Mouse (Mus musculus) heart, embryonic 14.5 days (tissue): ENCODE data around the gene Rpn1. TPM values are rescaled to one million over a fixed set of nuclear protein-coding genes. Genes with fewer than 3 reads are reported as not detected.

Experiments
- ATAC-seq: fragments of 200-750 bp; cut with Nextera tagmentation; 2 replicates; pipeline ENCODE4 v1.8.0; 2017; ENCODE audit warnings: low read depth, moderate TSS enrichment; ENCODE audit not compliant: insufficient number of reproducible peaks, insufficient read depth, low FRiP score
- H3K27ac ChIP-seq, 2 experiments: fragments of 200-500 bp in 1 of 2; fragments of 300-500 bp in 1 of 2; sonication (generic) in 1 of 2; replicated peaks in 1 of 2; 2 replicates each; pipeline ENCODE4 v1.5.1; 2012 to 2014; ENCODE audit warnings: low read depth in 2 of 2, low read length in 2 of 2, control low read depth in 1 of 2, mild to moderate bottlenecking in 1 of 2, mixed read lengths in 1 of 2; ENCODE audit not compliant: control insufficient read depth in 1 of 2, insufficient read depth in 1 of 2
- H3K27me3 ChIP-seq: fragments of 300-500 bp; sonication (generic); 2 replicates; pipeline ENCODE4 v1.6.1; 2014; ENCODE audit warnings: mild to moderate bottlenecking, low read length, control low read depth; ENCODE audit not compliant: control insufficient read depth, insufficient read depth
- H3K36me3 ChIP-seq: fragments of 300-500 bp; sonication (generic); 2 replicates; pipeline ENCODE4 v1.6.1; 2014; ENCODE audit warnings: mild to moderate bottlenecking, control low read depth, low read length, mixed read lengths; ENCODE audit not compliant: control insufficient read depth, insufficient read depth
- H3K4me1 ChIP-seq, 2 experiments: fragments of 200-500 bp in 1 of 2; fragments of 300-500 bp in 1 of 2; sonication (generic) in 1 of 2; 2 replicates each; pipeline ENCODE4 v1.6.1; 2012 to 2014; ENCODE audit warnings: low read length in 2 of 2, control low read depth in 1 of 2, mixed read lengths in 1 of 2; ENCODE audit not compliant: control insufficient read depth in 2 of 2, insufficient read depth in 2 of 2
- H3K4me2 ChIP-seq: fragments of 300-500 bp; sonication (generic); 2 replicates; pipeline ENCODE4 v1.6.1; 2014; ENCODE audit warnings: mild to moderate bottlenecking, low read length
- H3K4me3 ChIP-seq, 2 experiments: fragments of 200-500 bp in 1 of 2; fragments of 300-500 bp in 1 of 2; sonication (generic) in 1 of 2; 2 replicates each; pipeline ENCODE4 v1.5.1; 2012 to 2014; ENCODE audit warnings: low read length in 2 of 2, mild to moderate bottlenecking in 2 of 2, control low read depth in 1 of 2, low read depth in 1 of 2, moderate library complexity in 1 of 2; ENCODE audit not compliant: control insufficient read depth in 1 of 2, insufficient read depth in 1 of 2
- H3K9ac ChIP-seq: fragments of 300-500 bp; sonication (generic); 2 replicates; pipeline ENCODE4 v1.6.1; 2014; ENCODE audit warnings: mild to moderate bottlenecking, low read length
- H3K9me3 ChIP-seq: fragments of 300-500 bp; sonication (generic); 2 replicates; pipeline ENCODE4 v1.6.1; 2016; ENCODE audit warnings: low read length, control low read depth; ENCODE audit not compliant: control insufficient read depth
- WGBS: fragments of 180-500 bp; shearing (Covaris S2); extraction: QIAGEN DNeasy Blood & Tissue Kit; methylation state at CpG from one replicate; pipeline ENCODE4 v1.1.7; 2014; 5-methylcytosine and 5-hydroxymethylcytosine counted together
- polyA plus RNA-seq: library from polyadenylated mRNA; unstranded; fragments of >200 nt; fragmentation: Nextera tagmentation; extraction: Ambion mirVana; gene quantifications from 2 replicates; pipeline ENCODE4 v1.2.1, GENCODE M21; 2014

Gene Rpn1
- polyA plus RNA-seq, 1 experiment from 2014 or later: 180 TPM

- Histone ChIP-seq H3K9ac (peak overlapping the region; percentile 90), H3K27me3 (peaks cover 11% of the 10 kb centered on the region; the same call in 1 of the 2 replicates), H3K4me3 (peak overlapping the region in 1 of 2 experiments; percentile 86; a peak in 2 of 4 replicates), H3K4me1 (peaks cover 2 to 18% of the 10 kb centered on the region in 2 experiments), H3K4me2 (peak overlapping the region; percentile 82), H3K27ac (peak overlapping the region in 1 of 2 experiments; percentile 58; a peak in 2 of 4 replicates), H3K9me3 (no peaks in the 10 kb centered on the region), H3K36me3 (peaks cover 8% of the 10 kb centered on the region)
- ATAC-seq: no peak
- 67% methylated on average over 3 of the region's 3 CpGs for WGBS
Observed at GRCm38 (mm10) chr6:88083672-88084071, 610 bp upstream of the Rpn1 start.

GRCm38 (mm10) chr6:88088971-88089370 is 4.7 kb downstream of the Rpn1 start:
- no peak overlapping the region for H3K4me3 ChIP-seq
- no peak overlapping the region for H3K9ac ChIP-seq
- H3K9me3 ChIP-seq: no peaks in the 10 kb centered on the region
- 73% methylated on average over 1 of the region's 1 CpGs for WGBS
- ATAC-seq: no peak
- H3K36me3 ChIP-seq: peaks cover 56% of the 10 kb centered on the region
- H3K4me1 ChIP-seq: peaks cover 0 to 14% of the 10 kb centered on the region in 2 experiments; a peak in 3 of 4 replicates
- no peak overlapping the region for H3K27ac ChIP-seq
- H3K27me3 ChIP-seq: no peaks in the 10 kb centered on the region
- H3K4me2 ChIP-seq: no peak overlapping the region

DNA sequence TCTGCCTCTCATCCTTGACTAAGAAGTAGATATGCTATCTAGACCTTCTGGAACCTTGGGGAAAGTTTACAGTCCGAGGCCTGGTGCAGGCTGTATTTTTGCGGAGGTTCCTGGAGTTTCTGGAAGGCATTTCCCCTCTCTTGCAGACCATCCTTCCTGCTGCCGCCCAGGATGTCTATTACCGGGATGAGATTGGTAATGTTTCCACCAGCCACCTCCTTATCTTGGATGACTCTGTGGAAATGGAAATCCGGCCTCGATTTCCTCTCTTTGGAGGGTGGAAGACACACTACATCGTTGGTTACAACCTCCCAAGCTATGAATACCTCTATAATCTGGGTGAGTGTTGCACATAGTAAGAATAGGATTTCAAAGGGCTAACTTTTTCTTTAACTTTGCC is 11.1 kb downstream of the Rpn1 start:
- ATAC-seq: no peak
- Histone ChIP-seq H3K27ac (no peak overlapping the region), H3K4me2 (no peak overlapping the region), H3K27me3 (no peaks in the 10 kb centered on the region), H3K9ac (no peak overlapping the region), H3K4me1 (no peaks in the 10 kb centered on the region), H3K36me3 (peaks cover 95% of the 10 kb centered on the region), H3K9me3 (no peaks in the 10 kb centered on the region), H3K4me3 (no peak overlapping the region)
- 67% methylated on average over 7 of the region's 7 CpGs for WGBS

- Histone ChIP-seq H3K4me1 (peaks cover 5 to 8% of the 10 kb centered on the region in 2 experiments), H3K4me2 (no peak overlapping the region), H3K27me3 (no peaks in the 10 kb centered on the region), H3K4me3 (no peak overlapping the region), H3K9ac (no peak overlapping the region), H3K9me3 (no peaks in the 10 kb centered on the region), H3K36me3 (peaks cover 77% of the 10 kb centered on the region), H3K27ac (no peak overlapping the region)
- WGBS: 83% methylated on average over 6 of the region's 6 CpGs
- ATAC-seq: no peak
Observed at GRCm38 (mm10) chr6:88102096-88102495, 17.8 kb downstream of the Rpn1 start.

- 15% methylated on average over 30 of the region's 32 CpGs for WGBS
- ATAC-seq: peak; percentile 68; the same call in 1 of the 2 replicates
- peaks cover 5 to 8% of the 10 kb centered on the region in 2 experiments for H3K4me1 ChIP-seq
Observed at GRCm38 (mm10) chr6:88105783-88106611, 21.7 kb downstream of the Rpn1 start.

GRCm38 (mm10) chr6:88106612-88107123 is 22.4 kb downstream of the Rpn1 start:
- Histone ChIP-seq H3K36me3 (peaks cover 32% of the 10 kb centered on the region), H3K9ac (peak overlapping the region; percentile 67), H3K27me3 (no peaks in the 10 kb centered on the region; the same call in 1 of the 2 replicates), H3K4me2 (peak overlapping the region; percentile 61), H3K27ac (no peak overlapping the region), H3K4me1 (peaks cover 5 to 8% of the 10 kb centered on the region in 2 experiments), H3K9me3 (no peaks in the 10 kb centered on the region), H3K4me3 (no peak overlapping the region; a peak in 1 of 4 replicates)
- WGBS: 96% methylated on average over 12 of the region's 12 CpGs
- no peak for ATAC-seq

More at GRCm38 (mm10) chr6:88105783-88106611, 21.7 kb downstream of the Rpn1 start:
- Histone ChIP-seq H3K4me3 (peak overlapping the region; percentile 25 to 30; a peak in 3 of 4 replicates), H3K27me3 (no peaks in the 10 kb centered on the region; the same call in 1 of the 2 replicates), H3K27ac (peak overlapping the region; percentile 53 to 64; a peak in 3 of 4 replicates), H3K4me2 (peak overlapping the region; percentile 61), H3K9ac (peak overlapping the region; percentile 67), H3K9me3 (no peaks in the 10 kb centered on the region), H3K36me3 (peaks cover 39% of the 10 kb centered on the region)

DNA sequence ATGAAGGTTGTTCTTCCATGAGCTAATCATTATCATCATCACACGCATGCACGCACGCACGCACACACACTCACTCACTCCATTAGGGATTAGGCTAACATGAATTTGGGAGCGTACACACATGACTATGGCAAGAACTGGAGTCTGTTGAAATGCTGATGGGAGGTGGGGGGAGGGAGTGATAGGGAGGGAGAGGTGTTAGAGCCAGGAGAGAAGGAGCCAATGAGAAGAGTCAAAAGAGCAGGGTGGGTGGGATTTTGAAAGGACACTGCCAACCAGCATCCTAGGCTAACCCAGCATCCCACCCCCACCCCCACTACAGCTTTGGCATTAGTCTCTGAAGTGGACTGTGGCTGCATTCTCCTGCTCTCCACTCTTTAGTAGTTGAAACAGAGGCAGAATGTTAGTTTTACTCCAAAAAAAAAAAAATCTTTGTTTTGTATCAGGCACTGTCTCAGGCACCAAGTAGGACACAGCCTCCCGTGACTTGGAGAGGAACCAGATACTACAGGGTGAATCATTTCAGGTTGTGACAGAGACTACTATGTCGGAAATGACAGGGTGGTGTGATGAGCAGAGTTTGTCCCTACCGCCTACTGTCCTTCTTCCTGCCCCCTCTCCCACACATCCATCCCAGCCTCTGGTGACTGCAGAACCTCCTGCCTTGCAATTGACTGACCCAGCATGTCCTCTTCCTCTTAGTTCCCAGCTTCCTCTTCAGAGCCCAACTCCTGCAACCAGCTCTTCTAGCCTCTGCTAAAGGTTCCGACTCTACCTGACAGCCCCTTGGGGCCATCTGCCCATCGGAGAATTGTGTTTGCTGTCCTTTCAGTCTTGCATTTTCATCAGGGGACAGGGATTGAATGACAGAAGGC is 23.6 kb downstream of the Rpn1 start:
- 75% methylated on average over 10 of the region's 10 CpGs for WGBS
- Histone ChIP-seq H3K9ac (no peak overlapping the region), H3K4me2 (no peak overlapping the region), H3K4me3 (no peak overlapping the region), H3K36me3 (peaks cover 20% of the 10 kb centered on the region), H3K4me1 (peaks cover 5 to 8% of the 10 kb centered on the region in 2 experiments), H3K9me3 (no peaks in the 10 kb centered on the region), H3K27me3 (no peaks in the 10 kb centered on the region; the same call in 1 of the 2 replicates), H3K27ac (no peak overlapping the region)
- no peak for ATAC-seq
